Mouse (Mus musculus) liver, embryonic 12.5 days (tissue): ENCODE results near the gene Kif3a. TPM values are rescaled to one million over a fixed set of nuclear protein-coding genes. Genes with fewer than 3 reads are reported as not detected.

Experiments
- ATAC-seq: fragments of 200-750 bp; cut with Nextera tagmentation; 2 replicates; pipeline ENCODE4 v1.8.0; 2017; ENCODE audit warnings: moderate number of reproducible peaks, mild to moderate bottlenecking, moderate library complexity
- H3K27ac ChIP-seq: fragments of 300-500 bp; sonication (generic); 2 replicates; pipeline ENCODE4 v1.5.1; 2016; ENCODE audit warnings: mild to moderate bottlenecking
- H3K27me3 ChIP-seq: fragments of 300-500 bp; sonication (generic); replicated peaks from 2 replicates; pipeline ENCODE4 v1.6.1; 2016; ENCODE audit warnings: mild to moderate bottlenecking, moderate library complexity
- H3K36me3 ChIP-seq: fragments of 300-500 bp; sonication (generic); 2 replicates; pipeline ENCODE4 v1.6.1; 2016; ENCODE audit warnings: mild to moderate bottlenecking, moderate library complexity
- H3K4me1 ChIP-seq: fragments of 300-500 bp; sonication (generic); 2 replicates; pipeline ENCODE4 v1.6.1; 2016
- H3K4me2 ChIP-seq: fragments of 300-500 bp; sonication (generic); 2 replicates; pipeline ENCODE4 v1.6.1; 2016; ENCODE audit warnings: mild to moderate bottlenecking, moderate library complexity
- H3K4me3 ChIP-seq: fragments of 300-500 bp; sonication (generic); 2 replicates; pipeline ENCODE4 v1.5.1; 2016; ENCODE audit warnings: mild to moderate bottlenecking, moderate library complexity
- H3K9ac ChIP-seq: fragments of 300-500 bp; sonication (generic); 2 replicates; pipeline ENCODE4 v1.6.1; 2016; ENCODE audit warnings: mild to moderate bottlenecking, moderate library complexity
- H3K9me3 ChIP-seq: fragments of 300-500 bp; sonication (generic); replicated peaks from 2 replicates; pipeline ENCODE4 v1.6.1; 2016; ENCODE audit warnings: mild to moderate bottlenecking, moderate library complexity
- WGBS: fragments of 180-500 bp; shearing (Covaris S2); methylation state at CpG from one replicate; pipeline ENCODE4 v1.1.7; 2016; ENCODE audit not compliant: insufficient replicate concordance; 5-methylcytosine and 5-hydroxymethylcytosine counted together
- polyA plus RNA-seq: library from polyadenylated mRNA; unstranded; fragments of >200 nt; fragmentation: Nextera tagmentation; extraction: Ambion mirVana; gene quantifications from 2 replicates; pipeline ENCODE4 v1.2.1, GENCODE M21; 2016

Kif3a gene
- polyA plus RNA-seq, 1 experiment from 2014 or later = 13.7 TPM

- WGBS = 82% methylated on average over 4 of the region's 4 CpGs
- ATAC-seq = no peak
- H3K9ac ChIP-seq = no peak overlapping the region
- peaks cover 39% of the 10 kb centered on the region for H3K36me3 ChIP-seq
- H3K4me1 ChIP-seq = peaks cover 98% of the 10 kb centered on the region
- no peak overlapping the region for H3K4me3 ChIP-seq
- no peaks in the 10 kb centered on the region for H3K9me3 ChIP-seq
- H3K27ac ChIP-seq = no peak overlapping the region
- H3K4me2 ChIP-seq = no peak overlapping the region
- H3K27me3 ChIP-seq = no peaks in the 10 kb centered on the region
Measured at GRCm38 (mm10) chr11:53525461-53525860, 41.7 kb upstream of the Kif3a start.

GRCm38 (mm10) chr11:53528397-53529252, 38.6 kb upstream of the Kif3a start:
- 0 out of 2 replicates have a peak overlapping the region, but pooled peaks have one; percentile 7 for H3K4me2 ChIP-seq
- peak overlapping the region; percentile 4; the same call in 1 of the 2 replicates for H3K27ac ChIP-seq
- H3K4me1 ChIP-seq = peaks cover 83% of the 10 kb centered on the region
- no peaks in the 10 kb centered on the region for H3K27me3 ChIP-seq
- peaks cover 55% of the 10 kb centered on the region for H3K36me3 ChIP-seq
- no peaks in the 10 kb centered on the region for H3K9me3 ChIP-seq
- WGBS = 50% methylated on average over 9 of the region's 9 CpGs
- H3K4me3 ChIP-seq = no peak overlapping the region
- peak overlapping the region; percentile 28 for H3K9ac ChIP-seq
- peak; percentile 32; the same call in 1 of the 2 replicates for ATAC-seq

- Histone ChIP-seq H3K36me3 (peaks cover 57% of the 10 kb centered on the region), H3K4me3 (no peak overlapping the region), H3K4me1 (peaks cover 77% of the 10 kb centered on the region), H3K27ac (no peak overlapping the region), H3K4me2 (no peak overlapping the region), H3K27me3 (no peaks in the 10 kb centered on the region), H3K9me3 (no peaks in the 10 kb centered on the region), H3K9ac (no peak overlapping the region)
- ATAC-seq = no peak
- 58% methylated on average over 6 of the region's 6 CpGs for WGBS
Measured at GRCm38 (mm10) chr11:53529253-53529557, 38.0 kb upstream of the Kif3a start.

GRCm38 (mm10) chr11:53530001-53530400, 37.2 kb upstream of the Kif3a start:
- Histone ChIP-seq H3K9me3 (no peaks in the 10 kb centered on the region), H3K9ac (no peak overlapping the region), H3K27ac (no peak overlapping the region), H3K4me2 (no peak overlapping the region), H3K27me3 (no peaks in the 10 kb centered on the region), H3K4me3 (no peak overlapping the region), H3K36me3 (peaks cover 59% of the 10 kb centered on the region), H3K4me1 (peaks cover 69% of the 10 kb centered on the region)
- WGBS = 85% methylated on average over 9 of the region's 9 CpGs
- ATAC-seq = no peak

GRCm38 (mm10) chr11:53531578-53532230, 35.5 kb upstream of the Kif3a start:
- Histone ChIP-seq H3K27me3 (no peaks in the 10 kb centered on the region), H3K9ac (no peak overlapping the region), H3K4me1 (peaks cover 53% of the 10 kb centered on the region), H3K9me3 (no peaks in the 10 kb centered on the region), H3K4me3 (no peak overlapping the region), H3K36me3 (peaks cover 68% of the 10 kb centered on the region), H3K4me2 (no peak overlapping the region), H3K27ac (peak overlapping the region; percentile 31)
- WGBS = 83% methylated on average over 10 of the region's 10 CpGs
- ATAC-seq = no peak

- Histone ChIP-seq H3K36me3 (peaks cover 73% of the 10 kb centered on the region), H3K4me3 (no peak overlapping the region), H3K9ac (no peak overlapping the region), H3K27me3 (no peaks in the 10 kb centered on the region), H3K4me2 (no peak overlapping the region), H3K4me1 (peaks cover 48% of the 10 kb centered on the region), H3K9me3 (no peaks in the 10 kb centered on the region), H3K27ac (no peak overlapping the region)
- no peak for ATAC-seq
- 100% methylated on average over 1 of the region's 1 CpGs for WGBS
Measured at GRCm38 (mm10) chr11:53532231-53532620, 35.0 kb upstream of the Kif3a start.

- Histone ChIP-seq H3K27ac (no peak overlapping the region), H3K4me2 (no peak overlapping the region), H3K36me3 (peaks cover 98% of the 10 kb centered on the region), H3K9ac (no peak overlapping the region), H3K9me3 (no peaks in the 10 kb centered on the region), H3K4me1 (0 out of 2 replicates have a peak, but pooled peaks cover 3% of the 10 kb centered on the region), H3K27me3 (no peaks in the 10 kb centered on the region), H3K4me3 (no peak overlapping the region)
- WGBS = 81% methylated on average over 15 of the region's 15 CpGs
- no peak for ATAC-seq
Measured at GRCm38 (mm10) chr11:53539002-53539491, 28.1 kb upstream of the Kif3a start.

- Histone ChIP-seq H3K9me3 (no peaks in the 10 kb centered on the region), H3K4me3 (no peak overlapping the region), H3K4me2 (no peak overlapping the region), H3K27ac (no peak overlapping the region), H3K36me3 (peaks cover 90% of the 10 kb centered on the region), H3K4me1 (0 out of 2 replicates have a peak, but pooled peaks cover 3% of the 10 kb centered on the region), H3K27me3 (no peaks in the 10 kb centered on the region), H3K9ac (no peak overlapping the region)
- WGBS = 89% methylated on average over 3 of the region's 3 CpGs
- ATAC-seq = no peak
Measured at GRCm38 (mm10) chr11:53540394-53540793, 26.8 kb upstream of the Kif3a start.

GRCm38 (mm10) chr11:53541222-53541621, 26.0 kb upstream of the Kif3a start:
- H3K27me3 ChIP-seq = no peaks in the 10 kb centered on the region
- H3K4me1 ChIP-seq = peaks cover 8% of the 10 kb centered on the region
- H3K9me3 ChIP-seq = no peaks in the 10 kb centered on the region
- no peak overlapping the region for H3K4me2 ChIP-seq
- no peak overlapping the region for H3K27ac ChIP-seq
- no peak for ATAC-seq
- H3K36me3 ChIP-seq = peaks cover 82% of the 10 kb centered on the region
- H3K4me3 ChIP-seq = no peak overlapping the region
- WGBS = 85% methylated on average over 11 of the region's 11 CpGs
- H3K9ac ChIP-seq = no peak overlapping the region

GRCm38 (mm10) chr11:53543021-53543420, 24.2 kb upstream of the Kif3a start:
- no peaks in the 10 kb centered on the region for H3K27me3 ChIP-seq
- H3K9me3 ChIP-seq = no peaks in the 10 kb centered on the region
- ATAC-seq = no peak
- 73% methylated on average over 7 of the region's 7 CpGs for WGBS
- no peak overlapping the region for H3K4me3 ChIP-seq
- peaks cover 25% of the 10 kb centered on the region for H3K4me1 ChIP-seq
- H3K4me2 ChIP-seq = no peak overlapping the region
- peaks cover 64% of the 10 kb centered on the region for H3K36me3 ChIP-seq
- no peak overlapping the region for H3K9ac ChIP-seq
- H3K27ac ChIP-seq = no peak overlapping the region

GRCm38 (mm10) chr11:53546271-53546670, 20.9 kb upstream of the Kif3a start:
- Histone ChIP-seq H3K4me1 (peaks cover 34% of the 10 kb centered on the region), H3K9ac (0 out of 2 replicates have a peak overlapping the region, but pooled peaks have one; percentile 0), H3K36me3 (peaks cover 31% of the 10 kb centered on the region), H3K27ac (peak overlapping the region; percentile 66; the same call in 1 of the 2 replicates), H3K27me3 (no peaks in the 10 kb centered on the region), H3K9me3 (no peaks in the 10 kb centered on the region), H3K4me3 (no peak overlapping the region), H3K4me2 (no peak overlapping the region)
- ATAC-seq = no peak
- 62% methylated on average over 6 of the region's 6 CpGs for WGBS

- Histone ChIP-seq H3K4me2 (peak overlapping the region; percentile 24), H3K4me3 (no peak overlapping the region), H3K9ac (no peak overlapping the region), H3K4me1 (peaks cover 34% of the 10 kb centered on the region), H3K27me3 (no peaks in the 10 kb centered on the region), H3K9me3 (no peaks in the 10 kb centered on the region), H3K27ac (peak overlapping the region; percentile 66; the same call in 1 of the 2 replicates), H3K36me3 (peaks cover 18% of the 10 kb centered on the region)
- ATAC-seq = peak; percentile 86
- 16% methylated on average over 6 of the region's 6 CpGs for WGBS
Measured at GRCm38 (mm10) chr11:53547566-53547965, 19.6 kb upstream of the Kif3a start.
